Mouse (Mus musculus) hindbrain, embryonic 15.5 days (tissue): ENCODE results near the gene Nek2. TPM values are rescaled to one million over a fixed set of nuclear protein-coding genes. Genes with fewer than 3 reads are reported as not detected.

Source experiments
- ATAC-seq: fragments of 200-750 bp; cut with Nextera tagmentation; 2 replicates; pipeline ENCODE4 v1.8.0; 2017; ENCODE audit warnings: low read depth, moderate number of reproducible peaks, moderate TSS enrichment; ENCODE audit not compliant: low FRiP score
- H3K27ac ChIP-seq: fragments of 300-500 bp; sonication (generic); replicated peaks from 2 replicates; pipeline ENCODE4 v1.5.1; 2015; ENCODE audit warnings: mild to moderate bottlenecking, inconsistent platforms
- H3K27me3 ChIP-seq: fragments of 300-500 bp; sonication (generic); 2 replicates; pipeline ENCODE4 v1.6.1; 2015; ENCODE audit warnings: control low read depth, inconsistent platforms
- H3K36me3 ChIP-seq: fragments of 300-500 bp; sonication (generic); 2 replicates; pipeline ENCODE4 v1.6.1; 2015; ENCODE audit warnings: control low read depth, inconsistent platforms
- H3K4me1 ChIP-seq: fragments of 300-500 bp; sonication (generic); replicated peaks from 2 replicates; pipeline ENCODE4 v1.6.1; 2015; ENCODE audit warnings: control low read depth, inconsistent platforms
- H3K4me2 ChIP-seq: fragments of 300-500 bp; sonication (generic); 2 replicates; pipeline ENCODE4 v1.6.1; 2015; ENCODE audit warnings: moderate library complexity, mild to moderate bottlenecking, inconsistent platforms
- H3K4me3 ChIP-seq: fragments of 300-500 bp; sonication (generic); 2 replicates; pipeline ENCODE4 v1.5.1; 2015; ENCODE audit warnings: mild to moderate bottlenecking, inconsistent platforms
- H3K9ac ChIP-seq: fragments of 300-500 bp; sonication (generic); 2 replicates; pipeline ENCODE4 v1.6.1; 2015; ENCODE audit warnings: inconsistent platforms
- H3K9me3 ChIP-seq: fragments of 300-500 bp; sonication (generic); 2 replicates; pipeline ENCODE4 v1.6.1; 2016; ENCODE audit warnings: control low read depth, inconsistent platforms
- WGBS: fragments of 180-500 bp; shearing (Covaris S2); methylation state at CpG from one replicate; pipeline ENCODE4 v1.1.7; 2015; 5-methylcytosine and 5-hydroxymethylcytosine counted together
- polyA plus RNA-seq: library from polyadenylated mRNA; unstranded; fragments of >200 nt; fragmentation: Nextera tagmentation; extraction: Ambion mirVana; gene quantifications from 2 replicates; pipeline ENCODE4 v1.2.1, GENCODE M21; 2015

The Nek2 gene
- polyA plus RNA-seq, 1 experiment from 2014 or later: 8.6 TPM

GRCm38 (mm10) chr1:191816596-191816995 is 4.6 kb upstream of the Nek2 start:
- no peaks in the 10 kb centered on the region for H3K27me3 ChIP-seq
- ATAC-seq: no peak
- H3K9ac ChIP-seq: no peak overlapping the region
- H3K27ac ChIP-seq: no peak overlapping the region
- no peak overlapping the region for H3K4me2 ChIP-seq
- WGBS: 77% methylated on average over 3 of the region's 3 CpGs
- no peaks in the 10 kb centered on the region for H3K36me3 ChIP-seq
- H3K9me3 ChIP-seq: no peaks in the 10 kb centered on the region
- no peak overlapping the region for H3K4me3 ChIP-seq
- peaks cover 8% of the 10 kb centered on the region for H3K4me1 ChIP-seq

GRCm38 (mm10) chr1:191817418-191818144 is 3.7 kb upstream of the Nek2 start:
- H3K4me3 ChIP-seq: no peak overlapping the region
- whole genome bisulfite sequencing: 37% methylated on average over 19 of the region's 19 CpGs
- H3K4me2 ChIP-seq: no peak overlapping the region
- no peak overlapping the region for H3K27ac ChIP-seq
- H3K4me1 ChIP-seq: peaks cover 16% of the 10 kb centered on the region
- H3K36me3 ChIP-seq: no peaks in the 10 kb centered on the region
- ATAC-seq: peak; percentile 66
- no peak overlapping the region for H3K9ac ChIP-seq
- H3K9me3 ChIP-seq: no peaks in the 10 kb centered on the region
- no peaks in the 10 kb centered on the region for H3K27me3 ChIP-seq

GRCm38 (mm10) chr1:191818145-191818631 is 3.1 kb upstream of the Nek2 start:
- Histone ChIP-seq H3K36me3 (no peaks in the 10 kb centered on the region), H3K4me1 (peaks cover 16% of the 10 kb centered on the region), H3K27me3 (no peaks in the 10 kb centered on the region), H3K27ac (no peak overlapping the region), H3K4me2 (no peak overlapping the region), H3K4me3 (no peak overlapping the region), H3K9ac (no peak overlapping the region), H3K9me3 (no peaks in the 10 kb centered on the region)
- 44% methylated on average over 6 of the region's 6 CpGs for WGBS
- ATAC-seq: peak; percentile 12; the same call in 1 of the 2 replicates

- no peak for ATAC-seq
- Histone ChIP-seq H3K4me3 (no peak overlapping the region), H3K27ac (no peak overlapping the region), H3K9me3 (no peaks in the 10 kb centered on the region), H3K36me3 (no peaks in the 10 kb centered on the region), H3K27me3 (no peaks in the 10 kb centered on the region), H3K9ac (no peak overlapping the region), H3K4me1 (peaks cover 16% of the 10 kb centered on the region), H3K4me2 (no peak overlapping the region)
Observed at GRCm38 (mm10) chr1:191819026-191819425, 2.2 kb upstream of the Nek2 start.

GRCm38 (mm10) chr1:191820951-191821325 is 306 bp upstream of the Nek2 start:
- Histone ChIP-seq H3K4me1 (peaks cover 16% of the 10 kb centered on the region), H3K4me2 (peak overlapping the region; percentile 93), H3K9me3 (no peaks in the 10 kb centered on the region), H3K36me3 (no peaks in the 10 kb centered on the region), H3K27me3 (no peaks in the 10 kb centered on the region), H3K4me3 (peak overlapping the region; percentile 65), H3K27ac (no peak overlapping the region), H3K9ac (peak overlapping the region; percentile 42)
- 3% methylated on average over 15 of the region's 15 CpGs for WGBS
- ATAC-seq: peak; percentile 57; the same call in 1 of the 2 replicates

GRCm38 (mm10) chr1:191829124-191829523 is 7.9 kb downstream of the Nek2 start:
- Histone ChIP-seq H3K27ac (no peak overlapping the region), H3K4me3 (no peak overlapping the region), H3K4me2 (no peak overlapping the region), H3K4me1 (no peaks in the 10 kb centered on the region), H3K36me3 (no peaks in the 10 kb centered on the region), H3K9me3 (no peaks in the 10 kb centered on the region), H3K9ac (no peak overlapping the region), H3K27me3 (no peaks in the 10 kb centered on the region)
- WGBS: 88% methylated on average over 3 of the region's 3 CpGs
- no peak for ATAC-seq

- no peak overlapping the region for H3K4me2 ChIP-seq
- no peaks in the 10 kb centered on the region for H3K9me3 ChIP-seq
- no peak overlapping the region for H3K4me3 ChIP-seq
- 94% methylated on average over 6 of the region's 6 CpGs for WGBS
- H3K27ac ChIP-seq: no peak overlapping the region
- H3K4me1 ChIP-seq: no peaks in the 10 kb centered on the region
- H3K9ac ChIP-seq: no peak overlapping the region
- no peaks in the 10 kb centered on the region for H3K36me3 ChIP-seq
- ATAC-seq: no peak
- no peaks in the 10 kb centered on the region for H3K27me3 ChIP-seq
Observed at GRCm38 (mm10) chr1:191833396-191833795, 12.2 kb downstream of the Nek2 start.

- Histone ChIP-seq H3K9ac (no peak overlapping the region), H3K4me2 (no peak overlapping the region), H3K36me3 (no peaks in the 10 kb centered on the region), H3K27me3 (no peaks in the 10 kb centered on the region), H3K4me3 (no peak overlapping the region), H3K27ac (no peak overlapping the region), H3K4me1 (peaks cover 7% of the 10 kb centered on the region), H3K9me3 (no peaks in the 10 kb centered on the region)
- WGBS: 12% methylated on average over 16 of the region's 19 CpGs
- ATAC-seq: peak; percentile 75
Observed at GRCm38 (mm10) chr1:191834825-191835224, 13.6 kb downstream of the Nek2 start.

GRCm38 (mm10) chr1:191836318-191836985 is 15.2 kb downstream of the Nek2 start:
- no peak overlapping the region for H3K4me3 ChIP-seq
- no peaks in the 10 kb centered on the region for H3K36me3 ChIP-seq
- no peaks in the 10 kb centered on the region for H3K9me3 ChIP-seq
- no peak overlapping the region for H3K4me2 ChIP-seq
- no peaks in the 10 kb centered on the region for H3K27me3 ChIP-seq
- H3K4me1 ChIP-seq: peaks cover 7% of the 10 kb centered on the region
- WGBS: 46% methylated on average over 5 of the region's 5 CpGs
- ATAC-seq: no peak
- no peak overlapping the region for H3K9ac ChIP-seq
- no peak overlapping the region for H3K27ac ChIP-seq

GRCm38 (mm10) chr1:191837691-191838090 is 16.4 kb downstream of the Nek2 start:
- Histone ChIP-seq H3K36me3 (no peaks in the 10 kb centered on the region), H3K9me3 (no peaks in the 10 kb centered on the region), H3K9ac (no peak overlapping the region), H3K27ac (no peak overlapping the region), H3K27me3 (no peaks in the 10 kb centered on the region), H3K4me1 (peaks cover 7% of the 10 kb centered on the region), H3K4me3 (no peak overlapping the region), H3K4me2 (no peak overlapping the region)
- 85% methylated on average over 3 of the region's 3 CpGs for WGBS
- no peak for ATAC-seq

GRCm38 (mm10) chr1:191838994-191839741 is 17.9 kb downstream of the Nek2 start:
- H3K9me3 ChIP-seq: no peaks in the 10 kb centered on the region
- H3K27ac ChIP-seq: no peak overlapping the region
- no peak overlapping the region for H3K9ac ChIP-seq
- 36% methylated on average over 17 of the region's 17 CpGs for WGBS
- ATAC-seq: no peak
- peaks cover 7% of the 10 kb centered on the region for H3K4me1 ChIP-seq
- no peak overlapping the region for H3K4me3 ChIP-seq
- H3K4me2 ChIP-seq: no peak overlapping the region
- H3K36me3 ChIP-seq: no peaks in the 10 kb centered on the region
- H3K27me3 ChIP-seq: no peaks in the 10 kb centered on the region
